ENCODE assay signal across 11 mouse cellular contexts in the genomic region with DNA sequence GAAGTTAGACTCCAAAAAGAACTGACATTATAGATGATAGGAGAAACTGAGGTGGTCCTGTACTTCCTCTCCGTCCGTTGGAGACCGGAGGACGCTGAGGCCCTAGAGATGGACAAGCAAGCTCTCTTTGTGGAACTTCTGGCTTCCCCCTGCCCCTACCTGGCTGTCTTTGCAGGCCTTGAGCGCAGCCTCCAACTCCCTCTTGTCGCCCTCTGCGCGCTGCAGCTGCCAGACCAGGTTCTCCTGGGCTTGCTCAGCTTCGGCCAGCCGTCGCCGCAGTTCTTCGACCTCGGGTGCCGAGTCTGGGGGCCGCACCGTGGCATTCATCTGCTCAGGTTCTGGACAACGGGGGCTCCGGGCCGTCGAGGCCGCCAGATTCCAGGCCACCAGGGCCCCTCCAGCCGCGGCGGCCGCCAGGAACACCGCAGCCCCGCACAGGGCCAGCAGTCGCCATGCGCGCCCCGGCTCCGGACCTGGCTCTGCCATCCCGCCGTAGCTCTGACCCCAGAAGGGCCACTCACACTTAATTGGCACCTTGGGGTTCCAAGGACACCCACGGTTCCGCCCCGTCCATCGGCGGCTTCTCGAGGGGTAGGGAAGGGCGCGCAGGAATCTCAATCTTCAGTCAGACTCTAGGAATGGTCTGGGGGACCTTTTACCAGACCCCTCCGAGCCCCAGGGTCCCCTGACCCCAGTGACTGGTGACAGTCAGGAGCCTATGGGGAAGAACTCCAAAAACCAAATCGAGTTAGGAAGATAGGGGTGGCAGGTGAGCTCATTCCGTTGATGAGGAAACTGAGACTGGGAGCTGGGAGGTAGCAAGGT. TPM values are rescaled to one million over a fixed set of nuclear protein-coding genes. Genes with fewer than 3 reads are reported as not detected.
DNase-seq lines count a peak whose midpoint lies in the region; ATAC-seq lines count a peak whose summit lies in the region.
"Had no signal": no experiment of that assay in that cellular context is flagged by ENCODE, and none has a peak within 500 bp of the region (broad histone marks: within the 10 kb centered on the region; RNA-seq: fewer than 3 reads in every experiment).

Gene Ccdc194 (minus strand): TSS at position 486 of the 825 bp plus-strand sequence.

- H3K27me3 ChIP-seq in kidney, embryonic 16.5 days (ENCODE audit: insufficient read depth, low read length): peaks cover 16% of the 10 kb centered on the region
- H3K27me3 ChIP-seq in embryonic facial prominence, embryonic 15.5 days: peaks cover 37% of the 10 kb centered on the region
- H3K27me3 ChIP-seq in limb, embryonic 10.5 days (ENCODE audit: low read depth, poor library complexity, severe bottlenecking): peaks cover 62% of the 10 kb centered on the region
- peaks cover 66% of the 10 kb centered on the region for H3K27me3 ChIP-seq in neural tube, embryonic 13.5 days

- ATAC-seq in kidney, embryonic 16.5 days (ENCODE audit: low FRiP score, low TSS enrichment): no peak
- ATAC-seq in embryonic facial prominence, embryonic 15.5 days (ENCODE audit: insufficient number of reproducible peaks, low FRiP score, low TSS enrichment, low read depth): no peak
- no peak for ATAC-seq in neural tube, embryonic 13.5 days (ENCODE audit: low read depth)

- H3K4me2 ChIP-seq in kidney, embryonic 16.5 days (replicated peaks; ENCODE audit: low read depth, low read length): peak within 1 kb of the TSS; percentile 36
- H3K4me2 ChIP-seq in embryonic facial prominence, embryonic 15.5 days (replicated peaks): 0 out of 2 replicates have a peak within 1 kb of the TSS, but pooled peaks have one; percentile 19
- H3K4me2 ChIP-seq in neural tube, embryonic 13.5 days: peak within 1 kb of the TSS; percentile 29

- H3K4me3 ChIP-seq in kidney, embryonic 16.5 days (ENCODE audit: low read length): peak within 1 kb of the TSS; percentile 22
- H3K4me3 ChIP-seq in embryonic facial prominence, embryonic 15.5 days (replicated peaks): no peak within 1 kb of the TSS
- H3K4me3 ChIP-seq in limb, embryonic 10.5 days: peak within 1 kb of the TSS; percentile 38
- H3K4me3 ChIP-seq in neural tube, embryonic 13.5 days: no peak within 1 kb of the TSS

- H3K9ac ChIP-seq in kidney, embryonic 16.5 days (replicated peaks; ENCODE audit: low read length): peak within 1 kb of the TSS; percentile 48
- H3K9ac ChIP-seq in embryonic facial prominence, embryonic 15.5 days: no peak within 1 kb of the TSS
- H3K9ac ChIP-seq in neural tube, embryonic 13.5 days: 0 out of 2 replicates have a peak within 1 kb of the TSS, but pooled peaks have one; percentile 17

- peak within 1 kb of the TSS; percentile 71 for H3K27ac ChIP-seq in kidney, embryonic 16.5 days (ENCODE audit: low read length)
- H3K27ac ChIP-seq in embryonic facial prominence, embryonic 15.5 days (replicated peaks): no peak within 1 kb of the TSS
- H3K27ac ChIP-seq in limb, embryonic 10.5 days: peak within 1 kb of the TSS; percentile 27
- 0 out of 2 replicates have a peak within 1 kb of the TSS, but pooled peaks have one; percentile 23 for H3K27ac ChIP-seq in neural tube, embryonic 13.5 days (replicated peaks)

- WGBS in kidney, embryonic 16.5 days: 14% methylated on average over 46 of the region's 46 CpGs
- 13% methylated on average over 46 of the region's 46 CpGs for WGBS in embryonic facial prominence, embryonic 15.5 days
- WGBS in limb, embryonic 10.5 days: 6% methylated on average over 46 of the region's 46 CpGs
- 9% methylated on average over 46 of the region's 46 CpGs for WGBS in neural tube, embryonic 13.5 days

- H3K9me3 ChIP-seq in kidney, embryonic 16.5 days (ENCODE audit: low read length): no peaks in the 10 kb centered on the region
- no peaks in the 10 kb centered on the region for H3K9me3 ChIP-seq in embryonic facial prominence, embryonic 15.5 days (replicated peaks)
- H3K9me3 ChIP-seq in limb, embryonic 10.5 days (replicated peaks): no peaks in the 10 kb centered on the region
- H3K9me3 ChIP-seq in neural tube, embryonic 13.5 days: no peaks in the 10 kb centered on the region

- DNase-seq in kidney, postnatal 36 days: no peak
- DNase-seq in limb, embryonic 10.5 days (ENCODE audit: low spot score): no peak
- no peak for DNase-seq in embryo, embryonic 10.5 days (ENCODE audit: low spot score)
- DNase-seq in layer of hippocampus, adult 8-10 months (ENCODE audit: low spot score in 2 of 2): no peak
- DNase-seq: adrenal gland, postnatal 14 days; gastrocnemius, postnatal 10 days had no signal

- peaks cover 24% of the 10 kb centered on the region for H3K4me1 ChIP-seq in kidney, embryonic 16.5 days (ENCODE audit: insufficient read depth, low read length)
- peaks cover 17% of the 10 kb centered on the region; the same call in 1 of the 2 replicates for H3K4me1 ChIP-seq in embryonic facial prominence, embryonic 15.5 days
- H3K4me1 ChIP-seq in limb, embryonic 10.5 days: peaks cover 32% of the 10 kb centered on the region
- H3K4me1 ChIP-seq in neural tube, embryonic 13.5 days (replicated peaks): peaks cover 22% of the 10 kb centered on the region

- H3K36me3 ChIP-seq in kidney, embryonic 16.5 days (ENCODE audit: insufficient read depth, low read length): no peaks in the 10 kb centered on the region
- H3K36me3 ChIP-seq in embryonic facial prominence, embryonic 15.5 days: no peaks in the 10 kb centered on the region
- no peaks in the 10 kb centered on the region for H3K36me3 ChIP-seq in limb, embryonic 10.5 days
- no peaks in the 10 kb centered on the region for H3K36me3 ChIP-seq in neural tube, embryonic 13.5 days

RNA-seq across cellular contexts. Expression of gene Ccdc194, which starts in this region (rescaled TPM):
- 0.15 and 0.61 TPM in 2 replicates for polyA plus RNA-seq in kidney, embryonic 16.5 days (2015; fragmentation: Nextera tagmentation; extraction: Ambion mirVana)
- polyA plus RNA-seq in embryonic facial prominence, embryonic 15.5 days (2015; fragmentation: Nextera tagmentation; extraction: Ambion mirVana): 2.4 and 3.0 TPM in 2 replicates
- polyA plus RNA-seq in limb, embryonic 10.5 days (2016; fragmentation: Nextera tagmentation; extraction: Ambion mirVana): 0.65 and 0.78 TPM in 2 replicates
- 0.17 and 0.24 TPM in 2 replicates for polyA plus RNA-seq in neural tube, embryonic 13.5 days (2015; fragmentation: Nextera tagmentation; extraction: Ambion mirVana)
- total RNA-seq in layer of hippocampus, adult 8-10 months (2022): not detected
- total RNA-seq: adrenal gland, postnatal 14 days; common myeloid progenitor, adult 5-6 weeks; neutrophil, adult 5-6 weeks had no signal

Comparison
In these comparisons a context has a peak if more than half of its experiments do, and no peak if none do; other contexts are left out.
1. H3K4me3 ChIP-seq: peak in kidney, embryonic 16.5 days (single experiment) and limb, embryonic 10.5 days (single experiment); none in embryonic facial prominence, embryonic 15.5 days (single experiment) and neural tube, embryonic 13.5 days (single experiment).
2. Peak in every context shown above with its lines, with median percentiles within 50 percentile points of each other: H3K4me2 ChIP-seq.